Mouse (Mus musculus) testis, adult 2 months (tissue): ENCODE measurements around the gene Rnf126. TPM values are rescaled to one million over a fixed set of nuclear protein-coding genes. Genes with fewer than 3 reads are reported as not detected.
"Not testable (repeated sequence)": the region's sequence is repeated elsewhere in the genome, so short reads cannot be mapped to it uniquely, and the experiment has no call there.

Experiments used
- H3K27ac ChIP-seq: fragments of 200-500 bp; 2 replicates; pipeline ENCODE4 v1.5.1; 2012; ENCODE audit warnings: low read depth, low read length; ENCODE audit not compliant: control insufficient read depth, insufficient read depth
- H3K27me3 ChIP-seq: fragments of 200-500 bp; 2 replicates; pipeline ENCODE4 v1.6.1; 2012; ENCODE audit warnings: mild to moderate bottlenecking, low read length, moderate library complexity; ENCODE audit not compliant: control insufficient read depth, insufficient read depth
- H3K36me3 ChIP-seq: fragments of 200-500 bp; 2 replicates; pipeline ENCODE4 v1.6.1; 2012; ENCODE audit warnings: mild to moderate bottlenecking, low read length; ENCODE audit not compliant: control insufficient read depth, insufficient read depth
- H3K4me1 ChIP-seq: fragments of 200-500 bp; 2 replicates; pipeline ENCODE4 v1.6.1; 2012; ENCODE audit warnings: low read length; ENCODE audit not compliant: control insufficient read depth, insufficient read depth
- H3K4me3 ChIP-seq: fragments of 200-500 bp; 2 replicates; pipeline ENCODE4 v1.5.1; 2012; ENCODE audit warnings: low read depth, mild to moderate bottlenecking, low read length, moderate library complexity, mixed read lengths; ENCODE audit not compliant: control insufficient read depth
- CTCF ChIP-seq: fragments of 200-500 bp; IDR thresholded peaks from 2 replicates; pipeline ENCODE4 v1.5.1; 2012; ENCODE audit warnings: low read depth, mild to moderate bottlenecking, inconsistent platforms, low read length, moderate library complexity; ENCODE audit not compliant: control insufficient read depth, insufficient read depth, insufficient replicate concordance
- POLR2A ChIP-seq: fragments of 200-500 bp; IDR thresholded peaks from 2 replicates; pipeline ENCODE4 v1.6.1; 2012; ENCODE audit warnings: low read depth, mild to moderate bottlenecking, inconsistent platforms, low read length, moderate library complexity; ENCODE audit not compliant: control insufficient read depth
- polyA plus RNA-seq: library from polyadenylated mRNA; depleted of rRNA; stranded (reverse); fragments of >200 nt; gene quantifications from 2 replicates; pipeline ENCODE4 v1.2.3, GENCODE M21; 2012

Rnf126 gene
- polyA plus RNA-seq, 1 experiment: 989 TPM

DNA sequence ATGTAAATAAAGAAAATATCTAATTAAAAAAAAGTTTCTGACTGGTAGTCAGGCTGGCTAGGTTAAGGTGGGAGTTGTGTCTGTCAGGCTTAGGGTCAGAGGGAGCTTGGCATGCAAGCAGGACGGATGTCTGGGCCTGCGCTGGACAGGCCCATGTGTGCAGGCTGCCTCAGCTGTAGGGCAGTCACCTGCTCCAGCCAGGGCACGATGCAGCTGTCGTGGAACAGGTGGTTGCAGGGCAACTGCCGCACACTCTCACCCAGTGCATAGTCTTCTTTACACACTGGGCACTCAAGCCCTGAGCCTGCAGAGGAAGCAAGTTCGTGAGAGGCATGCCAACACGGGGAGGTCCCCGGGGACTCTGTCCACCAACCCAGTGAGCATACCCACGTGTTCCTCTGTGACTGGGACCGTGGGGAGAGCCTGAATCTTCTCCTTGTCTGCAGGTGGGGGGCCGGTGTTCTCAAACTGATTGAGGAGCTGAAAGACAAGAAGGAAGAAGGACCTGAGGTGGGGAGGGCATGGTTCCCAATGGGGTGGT is 6.1 kb downstream of the Rnf126 start:
- peaks cover 10% of the 10 kb centered on the region for H3K4me1 ChIP-seq
- H3K27me3 ChIP-seq: no peaks in the 10 kb centered on the region
- H3K4me3 ChIP-seq: no peak overlapping the region
- TF ChIP-seq CTCF (no peak), POLR2A (no peak)
- H3K36me3 ChIP-seq: no peaks in the 10 kb centered on the region; the same call in none of the 2 replicates
- H3K27ac ChIP-seq: no peak overlapping the region

DNA sequence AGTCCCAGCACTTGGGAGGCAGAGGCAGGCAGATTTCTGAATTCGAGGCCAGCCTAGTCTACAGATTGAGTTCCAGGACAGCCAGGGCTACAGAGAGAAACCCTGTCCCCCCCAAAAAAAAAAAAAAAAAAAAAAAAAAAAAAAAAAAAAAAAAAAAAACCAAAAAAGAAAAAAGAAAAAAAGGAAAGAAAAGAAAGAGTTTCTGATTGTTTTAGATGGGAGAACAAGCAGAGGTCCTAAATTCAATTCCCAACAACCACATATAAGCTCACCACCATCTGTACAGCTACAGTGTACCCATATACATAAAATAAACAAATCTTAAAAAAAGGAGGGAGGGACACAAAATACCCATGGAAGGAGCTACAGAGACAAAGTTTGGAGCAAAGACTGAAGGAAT is 7.1 kb downstream of the Rnf126 start:
- H3K36me3 ChIP-seq, H3K27me3 ChIP-seq, H3K27ac ChIP-seq, H3K4me3 ChIP-seq: not testable (repeated sequence)
- H3K4me1 ChIP-seq: peaks cover 15% of the 10 kb centered on the region

DNA sequence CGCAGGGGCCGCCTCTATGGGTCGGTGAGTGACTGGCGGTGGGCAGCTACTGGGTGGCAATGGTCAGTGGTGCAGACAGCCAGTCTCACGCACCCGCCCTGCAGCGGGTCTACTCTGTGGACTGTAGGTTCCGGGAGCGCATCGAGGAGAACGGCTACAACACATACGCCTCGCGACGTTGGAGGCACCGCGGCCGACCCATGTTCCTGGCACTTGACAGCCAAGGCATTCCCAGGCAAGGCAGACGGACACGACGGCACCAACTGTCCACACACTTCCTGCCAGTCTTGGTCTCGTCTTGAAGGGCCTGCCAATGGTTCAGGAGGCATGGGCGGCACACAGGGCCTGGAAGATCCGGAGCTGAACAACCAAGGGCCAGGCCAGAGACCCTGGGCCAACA is 10.1 kb downstream of the Rnf126 start:
- H3K4me1 ChIP-seq: peaks cover 10% of the 10 kb centered on the region

DNA sequence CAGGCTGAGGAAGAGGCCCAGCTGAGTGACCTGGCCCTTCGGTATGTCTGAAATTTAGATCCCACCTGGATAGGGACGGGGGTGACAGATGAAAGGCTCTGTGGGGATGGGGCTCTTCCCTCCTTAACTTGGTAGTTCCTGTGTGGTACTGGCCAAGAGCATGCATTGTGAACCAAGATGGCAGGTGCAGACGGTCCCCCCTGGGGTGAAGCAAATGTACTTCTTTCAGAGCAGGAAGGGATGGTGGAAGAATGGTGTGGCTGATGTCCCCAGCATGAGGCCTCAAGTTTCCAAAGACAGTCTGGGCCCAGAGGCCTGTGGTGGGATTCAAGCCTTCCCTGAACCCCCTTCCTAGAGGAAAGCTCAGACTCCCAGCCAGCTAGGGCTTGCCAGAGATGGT is 10.9 kb downstream of the Rnf126 start:
- Histone ChIP-seq H3K27ac (no peak overlapping the region), H3K4me1 (peaks cover 10% of the 10 kb centered on the region), H3K36me3 (no peaks in the 10 kb centered on the region; the same call in 1 of the 2 replicates), H3K4me3 (no peak overlapping the region), H3K27me3 (no peaks in the 10 kb centered on the region)
- TF ChIP-seq POLR2A: no peak
- TF ChIP-seq CTCF: no peak

More for the DNA sequence above, 10.1 kb downstream of the Rnf126 start:
- Histone ChIP-seq H3K36me3 (no peaks in the 10 kb centered on the region; the same call in 1 of the 2 replicates), H3K4me3 (no peak overlapping the region), H3K27ac (no peak overlapping the region), H3K27me3 (no peaks in the 10 kb centered on the region)
- TF ChIP-seq CTCF (no peak), POLR2A (no peak)

DNA sequence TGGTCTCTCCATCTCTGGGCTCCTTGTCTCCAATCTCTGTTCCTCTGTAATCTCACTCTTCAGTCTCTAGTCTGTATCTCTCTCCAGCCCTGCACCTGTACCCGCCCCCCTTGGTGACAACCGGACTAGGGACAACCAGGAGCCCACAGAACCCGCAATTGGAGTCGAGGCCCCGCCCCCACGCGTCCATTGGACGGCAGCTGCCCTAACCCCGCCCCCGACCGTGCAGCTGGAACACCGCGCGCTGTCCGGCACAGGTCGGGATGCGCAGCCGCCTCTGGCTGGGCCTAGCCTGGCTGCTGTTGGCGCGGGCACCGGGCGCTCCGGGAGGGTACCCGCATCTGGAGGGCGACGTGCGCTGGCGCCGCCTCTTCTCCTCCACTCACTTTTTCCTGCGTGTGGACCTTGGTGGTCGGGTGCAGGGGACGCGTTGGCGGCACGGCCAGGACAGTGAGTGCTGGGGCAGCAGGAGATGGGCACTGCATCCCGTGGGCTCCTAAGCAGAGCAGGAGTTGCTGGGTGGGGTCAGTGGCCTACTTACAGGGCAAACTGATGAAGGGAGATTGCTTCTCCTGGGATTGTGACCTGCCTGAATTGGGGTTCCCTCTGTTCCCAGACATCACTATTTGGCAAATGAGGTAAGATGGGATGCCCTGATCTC is 11.8 kb downstream of the Rnf126 start, which contains the start of gene Fgf22:
Gene Fgf22, plus strand, starts transcription at position 221 of the 661 bp plus-strand sequence.
- Histone ChIP-seq H3K27ac (no peak within 1 kb of the TSS), H3K4me1 (peaks cover 10% of the 10 kb centered on the region), H3K4me3 (peak within 1 kb of the TSS; percentile 75), H3K27me3 (no peaks in the 10 kb centered on the region), H3K36me3 (no peaks in the 10 kb centered on the region; the same call in 1 of the 2 replicates)
- no peak for TF ChIP-seq CTCF
- TF ChIP-seq POLR2A: no peak

DNA sequence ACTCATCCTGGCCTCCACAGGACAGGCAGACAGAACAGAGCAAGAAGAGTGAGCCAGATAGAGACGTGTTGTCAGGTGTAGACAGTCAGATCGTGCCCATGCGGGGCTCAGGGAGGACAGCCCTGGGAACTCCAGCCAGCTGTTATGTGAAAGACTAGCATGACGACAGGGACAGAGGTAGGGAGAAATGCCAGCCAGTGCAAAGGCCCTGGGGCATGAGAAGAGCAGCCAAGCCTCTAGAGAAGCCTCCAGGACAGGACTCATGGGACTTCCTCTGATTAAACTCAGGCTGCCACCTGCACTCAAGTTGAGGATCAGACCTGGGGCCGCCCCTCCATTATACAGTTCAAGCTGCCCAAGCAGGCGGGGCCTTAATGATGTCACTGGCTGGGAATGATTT is 18.3 kb downstream of the Rnf126 start:
- H3K4me3 ChIP-seq: no peak overlapping the region

DNA sequence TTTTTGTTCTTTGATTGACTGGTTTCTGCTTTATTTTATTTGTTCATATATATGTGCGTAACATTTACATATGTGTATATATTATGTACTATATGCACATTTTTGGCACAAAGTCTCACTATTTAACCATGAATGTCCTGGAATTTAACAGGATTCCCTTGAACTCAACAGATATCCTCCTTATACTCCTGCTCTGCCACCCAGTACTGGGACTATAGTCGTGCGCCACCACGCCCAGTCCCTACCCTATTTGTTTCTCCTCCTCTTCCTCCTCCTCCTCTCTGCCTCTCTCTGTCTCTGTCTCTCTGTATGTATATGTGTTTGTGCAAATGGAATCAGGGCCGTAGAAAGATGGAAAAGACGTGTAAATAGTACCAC is 20.0 kb downstream of the Rnf126 start:
- H3K27ac ChIP-seq: no peak overlapping the region
- H3K4me1 ChIP-seq: peaks cover 4% of the 10 kb centered on the region
- H3K4me3 ChIP-seq: no peak overlapping the region
- TF ChIP-seq POLR2A (no peak), CTCF (no peak)
- no peaks in the 10 kb centered on the region for H3K36me3 ChIP-seq
- no peaks in the 10 kb centered on the region for H3K27me3 ChIP-seq

More for the DNA sequence above, 18.3 kb downstream of the Rnf126 start:
- H3K27me3 ChIP-seq: no peaks in the 10 kb centered on the region
- no peaks in the 10 kb centered on the region for H3K36me3 ChIP-seq
- peaks cover 4% of the 10 kb centered on the region for H3K4me1 ChIP-seq
- TF ChIP-seq POLR2A: no peak
- no peak overlapping the region for H3K27ac ChIP-seq

DNA sequence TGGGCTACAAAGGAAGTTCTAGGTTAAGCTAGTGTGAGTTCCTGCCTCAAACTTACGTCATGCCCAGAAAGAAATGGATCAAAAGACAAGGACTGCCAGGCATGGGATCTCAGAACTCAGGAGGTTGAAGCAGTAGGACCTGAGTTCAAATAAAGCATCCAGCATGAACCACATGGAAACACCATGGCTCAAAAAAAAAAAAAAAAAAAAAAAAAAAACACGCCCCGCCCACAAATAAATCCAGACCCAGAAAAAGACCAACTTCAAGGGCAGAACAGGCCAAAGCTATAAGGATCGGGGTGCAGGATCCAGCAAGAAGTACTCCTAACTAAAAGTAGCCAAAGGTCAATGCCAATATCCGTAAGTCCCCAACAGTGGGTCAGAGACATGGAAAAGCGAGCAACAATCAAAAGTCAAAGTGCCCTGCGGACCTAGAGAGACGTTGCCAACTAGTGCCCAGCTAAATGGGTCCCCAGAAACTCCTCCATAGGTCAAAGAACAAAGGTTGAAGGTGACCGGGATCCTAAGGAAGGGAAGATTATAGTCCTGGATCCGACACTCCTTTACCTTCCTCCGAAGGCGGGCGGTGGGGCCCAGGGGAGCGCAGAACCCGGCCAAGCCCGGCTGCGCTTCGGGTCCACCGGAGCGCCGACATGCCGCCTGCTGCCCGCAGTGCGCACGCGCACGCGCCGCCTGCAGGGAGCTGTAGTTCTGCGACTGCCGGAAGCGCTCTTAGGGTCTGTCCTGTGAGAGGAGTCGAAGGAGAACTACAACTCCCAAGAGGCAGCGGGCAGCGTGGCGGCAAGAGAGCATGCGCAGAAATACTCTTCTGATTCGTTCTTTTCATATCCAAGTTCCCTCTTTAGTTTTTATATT is 20.6 kb downstream of the Rnf126 start, which contains the start of gene Polrmt:
Gene Polrmt, minus strand, starts transcription at position 684 of the 876 bp plus-strand sequence.
- no peaks in the 10 kb centered on the region; the same call in 1 of the 2 replicates for H3K36me3 ChIP-seq
- H3K27ac ChIP-seq: peak within 1 kb of the TSS; percentile 30
- no peaks in the 10 kb centered on the region for H3K27me3 ChIP-seq
- TF ChIP-seq CTCF (no peak), POLR2A (peak; percentile 84)
- peak within 1 kb of the TSS; percentile 88 for H3K4me3 ChIP-seq
- H3K4me1 ChIP-seq: peaks cover 4% of the 10 kb centered on the region
